Mouse (Mus musculus): ENCODE results near the gene Papolb.

DNA sequence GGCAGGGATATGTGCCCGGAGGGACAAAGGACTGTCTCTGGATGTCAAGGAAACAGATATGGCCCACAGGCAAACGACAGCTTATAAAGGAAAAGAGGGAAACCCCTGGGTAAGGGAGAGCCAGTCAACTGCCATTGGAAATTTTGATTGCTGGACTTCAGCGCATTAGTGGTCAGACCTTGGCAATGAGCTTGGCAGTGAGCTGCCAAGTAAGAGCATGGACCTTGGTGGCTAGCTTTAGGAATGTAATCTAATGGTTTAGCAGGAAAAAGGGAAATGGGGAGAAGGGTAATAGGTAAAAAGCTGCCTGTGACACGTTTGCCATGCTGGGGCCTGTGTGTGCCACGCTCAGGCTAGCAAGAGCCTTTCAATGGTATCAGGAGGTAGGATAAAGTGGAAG, 26.0 kb upstream of the Papolb start:
- TF ChIP-seq KAT2A (IDR thresholded peaks at IDR 0.05; ENCODE audit: insufficient replicate concordance, low read length) (no peak), POLR2A (IDR thresholded peaks at IDR 0.05; ENCODE audit: low read depth, low read length) (no peak), MAFK (IDR thresholded peaks at IDR 0.05; ENCODE audit: insufficient replicate concordance, low read length) (no peak), ZC3H11A (IDR thresholded peaks at IDR 0.05; ENCODE audit: low read depth, low read length) (no peak), CTCF (conservative IDR thresholded peaks at IDR 0.05 in 1 of 2, IDR thresholded peaks at IDR 0.05 in 1 of 2; ENCODE audit: low read depth in 2 of 2, low read length in 2 of 2) (no peak), E2F4 (IDR thresholded peaks at IDR 0.05; ENCODE audit: insufficient replicate concordance, low read depth, low read length) (no peak), JUND (conservative IDR thresholded peaks at IDR 0.05; ENCODE audit: low read depth, low read length) (no peak), BHLHE40 (IDR thresholded peaks at IDR 0.05; ENCODE audit: low read depth, low read length) (no peak), HCFC1 (IDR thresholded peaks at IDR 0.05; ENCODE audit: low read depth, low read length) (no peak), TBP (conservative IDR thresholded peaks at IDR 0.05; ENCODE audit: low read depth, low read length) (no peak), RAD21 (IDR thresholded peaks at IDR 0.05; ENCODE audit: low read depth, low read length) (no peak), NELFE (IDR thresholded peaks at IDR 0.05; ENCODE audit: low read depth, low read length) (no peak), UBTF (IDR thresholded peaks at IDR 0.05; ENCODE audit: low read depth, low read length) (no peak), MAX (IDR thresholded peaks at IDR 0.05; ENCODE audit: low read length) (no peak)

All from CH12.LX (cell line).